Mouse (Mus musculus) olfactory bulb, adult 2 months (tissue): ENCODE data around the gene Chp2.

Experiments used
- CTCF ChIP-seq: fragments of 200-500 bp; IDR thresholded peaks from 2 replicates; pipeline ENCODE4 v1.5.1; 2012; ENCODE audit warnings: low read depth, mild to moderate bottlenecking, low read length, moderate library complexity; ENCODE audit not compliant: insufficient read depth
- POLR2A ChIP-seq: fragments of 200-500 bp; IDR thresholded peaks from 2 replicates; pipeline ENCODE4 v1.6.1; 2012; ENCODE audit warnings: mild to moderate bottlenecking, low read depth, low read length, moderate library complexity; ENCODE audit not compliant: insufficient read depth

DNA sequence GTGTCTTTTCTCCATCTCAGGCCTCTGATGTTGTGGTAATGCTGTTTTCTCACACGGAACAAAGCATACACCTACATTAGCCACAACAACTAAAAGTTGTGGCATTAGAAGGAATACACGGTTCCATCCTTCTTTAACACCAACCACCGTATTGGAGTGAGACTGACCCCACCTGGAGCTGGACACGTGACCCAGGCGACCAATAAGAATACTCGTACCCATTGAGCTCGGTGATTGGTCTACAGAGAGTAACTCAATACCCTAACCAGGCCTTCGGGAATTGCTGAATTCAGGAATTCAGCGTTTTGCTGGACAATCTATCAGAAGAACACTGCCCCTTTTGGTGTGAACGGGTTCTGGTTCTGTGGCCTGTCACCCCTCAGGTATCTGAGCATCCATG lies 28.2 kb upstream of the Chp2 start:
- no peak for TF ChIP-seq CTCF
- TF ChIP-seq POLR2A: no peak
